Mouse (Mus musculus): ENCODE results near the gene Gm7792. TPM values are rescaled to one million over a fixed set of nuclear protein-coding genes. Genes with fewer than 3 reads are reported as not detected.
"Not testable (repeated sequence)": the region's sequence is repeated elsewhere in the genome, so short reads cannot be mapped to it uniquely, and the experiment has no call there.

Gene Gm7792
- not detected for total RNA-seq (2021)
- long read RNA-seq, experiment 1 = 0 reads
- long read RNA-seq, experiment 2 = 0 reads

DNA sequence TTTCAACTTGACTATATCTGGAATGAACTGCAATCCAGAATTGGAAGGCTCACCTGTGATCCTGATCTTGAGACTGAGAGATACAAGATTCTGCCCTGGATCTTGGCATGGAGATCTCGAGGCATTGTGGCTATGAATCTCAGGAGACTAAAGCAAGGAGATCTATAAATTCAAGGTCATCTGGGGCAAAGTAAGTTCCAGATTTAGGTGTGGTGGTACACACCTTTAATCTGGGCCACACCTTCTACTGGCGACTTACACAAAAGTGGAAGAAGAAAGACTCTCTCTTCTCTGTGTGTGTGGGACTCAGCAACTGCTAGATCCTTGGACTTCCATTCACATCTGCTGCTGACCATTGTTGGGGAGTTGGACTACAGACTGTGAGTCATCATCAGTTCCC is at the start of gene Gm7792:
Gene Gm7792, plus strand, starts transcription at position 301 of the 400 bp plus-strand sequence.
- DNase-seq (ENCODE audit: low spot score in 2 of 2); intact Hi-C loops (cut with DNase I): not testable (repeated sequence)

Other genes starting within 250 kb of the Gm7792 start
- gene C87414, start 172.2 kb upstream of the Gm7792 start, total RNA-seq (2021) = not detected
- not detected for gene Gm16429, start 85.3 kb downstream of the Gm7792 start, total RNA-seq (2021)
- gene BC061212, start 226.8 kb downstream of the Gm7792 start, total RNA-seq (2021) = not detected
- not detected for gene Gm6351, start 232.6 kb downstream of the Gm7792 start, total RNA-seq (2021)